Mouse (Mus musculus) cerebellum, adult (tissue): ENCODE results near the gene Arhgap45.

Experiments used
- ATAC-seq: cut with Nextera tagmentation; 2 replicates; pipeline ENCODE4 v1.9.2; 2017; ENCODE audit warnings: mild to moderate bottlenecking, moderate library complexity, mixed read lengths; ENCODE audit not compliant: insufficient number of reproducible peaks, low FRiP score, low TSS enrichment

Arhgap45 gene

DNA sequence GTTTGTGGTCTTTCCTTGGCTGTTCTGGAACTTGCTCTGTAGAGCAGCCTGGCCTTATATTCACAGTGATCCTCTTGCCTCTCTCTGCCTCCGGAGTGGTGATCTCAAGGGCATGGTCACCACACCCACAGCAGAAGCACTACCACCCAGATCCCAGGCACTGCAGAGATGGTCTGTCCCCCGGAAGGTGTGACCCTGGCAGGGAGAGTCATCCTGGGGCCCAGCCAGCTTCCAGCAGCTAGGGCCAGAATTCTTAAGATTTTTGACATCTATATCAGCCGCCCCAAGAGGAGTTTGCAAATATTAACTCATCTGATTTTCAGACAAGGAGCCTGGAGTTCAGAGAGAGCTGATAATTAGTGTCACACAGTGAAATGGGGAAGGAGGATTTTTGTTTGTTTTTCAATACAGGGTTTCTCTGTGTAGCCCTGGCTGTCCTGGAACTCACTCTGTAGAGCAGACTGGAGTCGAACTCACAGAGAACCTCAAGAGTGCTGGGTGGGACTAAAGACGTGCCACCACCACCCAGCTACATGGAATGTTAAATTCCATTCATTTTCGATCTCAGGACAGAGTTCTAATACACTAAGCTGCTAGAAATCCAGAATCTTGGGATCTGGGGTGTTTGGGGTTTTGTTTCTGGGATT lies 30.1 kb upstream of the Arhgap45 start:
- ATAC-seq: no peak

DNA sequence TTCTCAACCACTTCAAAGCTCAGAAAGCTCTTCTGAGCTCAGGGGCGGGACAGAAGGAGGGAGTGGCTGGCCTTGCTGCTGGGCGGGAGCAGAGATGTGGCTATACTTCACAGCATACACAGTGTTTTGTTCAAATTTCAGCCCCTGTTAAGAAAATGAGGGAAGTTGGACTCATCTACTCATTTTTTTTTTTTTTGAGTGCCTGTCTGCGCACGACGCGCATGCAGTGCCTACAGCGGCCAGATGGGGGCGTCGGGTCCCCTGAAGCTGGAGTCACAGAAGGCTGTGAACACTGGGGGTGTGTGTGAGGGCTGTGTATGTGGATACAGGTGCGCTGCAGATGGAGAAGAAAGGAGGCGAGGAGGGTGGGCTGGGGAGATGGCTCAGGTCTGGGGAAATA lies 29.5 kb upstream of the Arhgap45 start:
- no peak for ATAC-seq

DNA sequence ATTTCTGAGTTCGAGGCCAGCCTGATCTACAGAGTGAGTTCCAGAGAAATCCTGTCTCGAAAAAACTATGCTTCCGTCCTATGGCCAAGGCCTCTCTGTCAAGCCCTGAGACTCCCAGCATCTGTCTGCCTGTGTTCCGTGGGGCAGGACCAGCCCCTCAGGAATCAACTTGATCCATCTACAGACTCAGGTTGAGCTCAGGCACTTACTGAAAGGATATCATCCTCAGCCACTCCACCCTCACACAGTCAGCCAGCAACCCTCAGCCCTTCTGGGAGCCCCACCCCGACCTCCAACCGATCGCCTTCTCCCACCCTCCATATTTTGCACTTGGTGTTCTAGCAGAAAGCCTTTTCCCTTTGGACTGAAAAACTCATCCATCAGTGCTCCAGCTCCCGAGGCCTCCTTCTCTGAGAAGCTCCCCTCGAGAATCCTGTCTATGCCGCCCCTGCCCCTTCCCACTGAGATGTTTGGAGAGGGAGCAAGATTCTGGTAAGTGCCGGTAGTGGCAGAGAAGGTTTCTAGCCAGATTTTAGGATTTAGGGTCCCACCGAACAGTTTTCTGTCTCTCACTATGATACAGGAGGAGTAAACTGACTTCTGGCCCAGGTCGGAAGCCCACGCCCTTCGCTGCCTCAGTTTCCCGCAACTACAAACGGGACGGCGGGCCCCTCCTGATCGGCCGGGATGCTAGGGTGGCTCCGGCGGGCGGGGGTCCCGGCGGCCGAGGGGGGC lies 28.5 kb upstream of the Arhgap45 start:
- no peak for ATAC-seq

DNA sequence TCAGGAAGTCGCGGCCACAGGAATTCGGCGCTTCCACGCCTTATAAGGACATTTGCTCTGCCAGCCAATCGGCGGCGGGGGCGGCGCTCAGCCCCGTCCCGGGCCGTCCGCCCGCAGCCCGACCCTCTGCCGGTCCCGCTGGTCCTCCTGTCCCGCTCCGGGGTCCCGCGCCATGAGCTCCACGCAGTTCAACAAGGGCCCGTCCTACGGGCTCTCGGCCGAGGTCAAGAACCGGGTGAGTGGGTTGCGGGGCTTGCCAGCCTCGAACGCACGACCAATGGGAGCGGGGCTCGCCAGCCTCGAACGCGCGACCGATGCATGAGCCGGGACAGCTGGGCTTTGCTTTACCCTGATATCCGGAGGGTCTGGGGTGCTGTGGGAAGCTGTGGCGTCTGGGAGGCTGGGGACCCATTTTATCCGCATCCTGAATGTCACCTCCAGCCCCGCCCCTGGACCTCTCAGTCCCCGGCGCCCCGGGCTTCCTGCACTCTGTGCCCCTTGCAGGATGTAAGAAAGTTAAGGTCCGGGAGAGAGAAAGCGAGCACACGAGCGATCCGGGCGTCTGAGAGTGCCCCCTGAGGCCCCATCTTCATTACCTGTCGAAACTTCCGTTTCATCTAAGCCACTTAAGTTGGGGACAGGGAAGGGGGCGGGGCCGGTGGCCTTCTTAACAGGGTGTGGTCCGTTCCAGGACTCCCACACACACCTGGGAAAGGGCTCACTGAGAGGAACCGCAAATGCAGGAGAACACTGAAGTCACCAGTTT lies 27.8 kb upstream of the Arhgap45 start, which contains the start of gene Cnn2:
Gene Cnn2, plus strand, starts transcription at position 79 of the 766 bp plus-strand sequence.
- no peak for ATAC-seq

DNA sequence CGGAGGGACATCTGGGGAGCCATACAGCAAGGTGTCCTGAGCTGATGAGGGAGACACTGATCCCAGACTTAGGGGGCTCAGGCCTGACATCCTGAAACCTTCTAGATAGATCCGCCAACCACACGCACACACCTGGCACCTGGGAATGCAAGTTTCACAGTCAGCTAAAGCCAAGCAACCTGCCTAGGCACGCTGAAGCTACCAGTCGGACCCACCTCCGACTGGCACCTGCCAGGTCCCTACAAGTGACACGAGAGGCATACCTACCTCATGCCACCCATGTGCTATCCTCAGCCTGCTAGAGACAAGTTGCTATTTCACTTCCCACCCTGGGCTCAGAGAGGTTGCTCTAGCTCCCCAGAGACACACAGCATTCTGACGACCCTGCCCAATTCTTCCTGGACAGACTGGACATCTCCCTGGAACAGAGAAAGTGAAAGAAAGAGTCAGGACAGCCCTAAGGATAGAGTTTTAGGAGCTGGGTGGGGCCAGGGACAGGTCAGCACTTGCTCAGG lies 27.1 kb upstream of the Arhgap45 start:
- no peak for ATAC-seq

DNA sequence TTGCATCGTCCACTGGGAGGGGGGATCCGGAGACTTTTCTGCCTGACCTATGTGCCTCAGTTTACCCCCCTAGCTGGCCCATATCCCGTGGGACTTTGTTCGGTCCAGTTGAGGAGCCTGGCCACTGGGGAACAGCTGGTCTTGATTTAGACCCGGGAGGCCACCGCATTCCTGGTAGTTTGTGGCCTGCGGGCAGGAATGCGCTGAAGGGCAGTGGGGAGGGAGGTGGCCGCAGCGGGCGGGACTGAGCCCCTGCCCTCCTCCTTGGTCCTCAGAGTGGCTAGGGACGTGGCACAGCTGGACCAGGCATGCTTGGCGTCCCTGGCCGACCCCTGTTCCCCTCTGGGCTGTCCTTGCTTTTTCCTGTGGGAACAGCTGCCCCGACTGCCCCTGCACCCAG lies 26.6 kb upstream of the Arhgap45 start:
- ATAC-seq: no peak

DNA sequence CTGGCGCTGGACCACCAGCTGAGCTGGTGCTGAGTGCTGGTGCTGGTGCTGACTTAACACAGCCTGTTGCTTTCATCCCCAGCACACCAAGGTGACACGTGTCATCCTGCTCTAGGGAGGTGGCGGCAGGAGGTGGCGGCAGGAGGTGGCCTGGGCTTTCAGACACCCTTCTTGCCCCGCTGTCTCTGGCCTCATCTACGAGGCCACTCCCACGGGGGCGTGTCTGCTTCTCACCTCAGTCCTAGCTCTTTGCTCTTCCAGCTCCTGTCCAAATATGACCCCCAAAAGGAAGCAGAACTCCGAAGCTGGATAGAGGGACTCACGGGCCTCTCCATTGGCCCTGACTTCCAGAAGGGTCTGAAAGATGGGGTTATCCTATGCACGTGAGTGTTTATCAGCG lies 25.4 kb upstream of the Arhgap45 start:
- ATAC-seq: no peak

DNA sequence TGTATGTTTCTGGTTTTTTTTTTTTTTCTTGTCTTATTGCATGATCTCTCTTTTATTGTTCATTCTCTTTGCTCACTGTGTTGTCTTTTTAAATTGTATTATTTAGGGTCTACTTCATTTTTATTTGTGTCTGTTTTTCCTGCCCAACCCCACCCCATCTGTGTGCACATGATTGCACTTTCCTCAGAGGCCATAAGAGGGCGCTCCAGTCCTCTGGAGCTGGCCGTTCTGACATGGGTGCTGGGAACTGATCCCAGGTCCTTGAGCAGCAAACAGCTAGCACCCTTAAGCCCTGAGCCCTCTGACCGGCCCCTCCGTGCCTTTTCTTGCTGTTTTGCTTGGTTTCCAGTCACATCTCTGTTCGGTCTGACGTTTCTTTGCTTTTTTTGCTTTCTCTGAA lies 24.9 kb upstream of the Arhgap45 start:
- ATAC-seq: no peak

DNA sequence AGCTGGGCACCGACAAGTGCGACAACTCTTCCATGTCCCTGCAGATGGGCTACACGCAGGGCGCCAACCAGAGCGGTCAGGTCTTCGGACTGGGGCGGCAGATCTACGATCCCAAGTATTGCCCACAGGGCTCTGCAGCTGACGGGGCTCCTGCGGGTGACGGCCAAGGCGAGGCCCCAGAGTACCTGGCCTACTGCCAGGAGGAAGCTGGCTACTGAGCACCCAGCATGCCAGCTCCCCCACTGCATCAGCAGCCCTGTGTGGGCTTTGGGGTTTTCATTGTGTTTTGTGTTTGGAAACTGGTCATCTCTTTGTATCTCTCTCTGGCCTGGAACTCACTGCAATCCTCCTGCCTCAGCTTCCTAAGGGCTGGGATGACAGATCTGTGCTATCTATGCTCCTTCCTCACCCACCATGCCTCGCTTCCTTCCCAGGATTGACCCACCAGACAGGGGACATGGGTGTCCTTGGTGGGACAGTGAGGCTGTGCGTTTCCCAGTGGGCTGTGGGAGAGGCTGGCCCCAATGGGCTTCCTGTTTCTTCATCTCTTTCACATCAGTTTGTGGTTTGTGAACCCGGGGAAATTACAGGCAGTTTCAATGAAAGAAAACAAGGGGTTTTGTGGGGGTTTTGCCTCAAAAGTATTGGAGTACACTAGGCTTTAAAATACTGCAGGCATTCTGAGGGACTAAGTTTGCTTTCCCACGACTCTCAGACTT lies 21.9 kb upstream of the Arhgap45 start:
- ATAC-seq: no peak

DNA sequence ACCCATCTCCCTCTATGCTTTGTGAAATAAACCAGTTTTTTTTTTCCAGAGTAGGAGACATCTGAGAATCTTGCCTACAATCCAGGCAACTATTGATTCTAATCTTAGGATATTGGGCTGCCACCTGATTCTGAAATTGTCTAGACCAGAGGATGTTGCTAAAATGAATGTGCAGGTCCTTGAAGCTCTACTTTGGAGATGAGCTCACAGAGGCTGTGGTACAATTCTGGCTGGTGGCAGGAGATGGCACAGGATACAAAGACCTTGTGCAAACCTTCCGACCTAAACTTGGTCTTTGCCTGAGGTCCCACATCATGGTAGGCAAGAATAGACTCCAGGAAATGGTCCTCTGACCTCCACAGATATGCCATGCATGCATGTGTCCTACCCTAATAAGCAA lies 20.8 kb upstream of the Arhgap45 start:
- no peak for ATAC-seq

DNA sequence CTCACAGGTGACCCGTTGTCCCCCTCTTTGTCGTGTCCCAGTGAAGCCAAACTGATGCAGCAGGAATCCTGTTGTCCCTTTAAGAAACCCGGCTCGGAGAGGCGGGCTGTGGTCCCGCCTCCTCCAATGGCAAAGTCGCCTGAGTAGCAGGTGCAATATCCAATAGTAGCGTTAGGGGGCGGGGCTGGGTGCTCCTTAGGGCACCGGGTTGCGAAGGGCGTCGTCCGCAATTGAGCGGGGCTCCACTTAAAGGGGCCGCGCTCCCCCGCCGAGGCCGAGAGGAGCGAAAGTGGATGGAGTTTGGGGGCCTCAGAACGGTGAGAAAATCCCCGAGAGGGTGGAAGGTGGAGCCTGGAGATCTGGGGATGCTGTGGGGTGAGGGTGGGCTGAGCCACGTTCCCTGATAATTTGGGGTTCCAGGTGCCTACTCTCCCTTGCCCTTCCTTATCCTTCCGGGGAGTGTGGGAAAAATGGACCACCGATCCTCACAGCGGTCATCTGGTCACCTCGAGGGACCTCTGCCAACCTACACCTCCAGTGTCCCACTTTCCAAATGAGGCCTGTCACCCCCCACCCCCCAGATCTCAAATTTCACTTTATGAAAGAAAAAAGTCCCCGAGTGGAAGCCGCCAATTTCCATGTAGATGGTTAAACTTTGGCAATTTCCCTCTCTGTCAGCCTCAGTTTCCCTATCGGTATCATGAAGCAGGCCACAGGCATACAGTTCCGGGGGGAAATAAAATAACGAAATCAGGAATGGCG lies 20.0 kb upstream of the Arhgap45 start, which contains the start of gene Abca7:
Gene Abca7, plus strand, starts transcription at position 223 of the 762 bp plus-strand sequence.
- peak; percentile 89 for ATAC-seq

DNA sequence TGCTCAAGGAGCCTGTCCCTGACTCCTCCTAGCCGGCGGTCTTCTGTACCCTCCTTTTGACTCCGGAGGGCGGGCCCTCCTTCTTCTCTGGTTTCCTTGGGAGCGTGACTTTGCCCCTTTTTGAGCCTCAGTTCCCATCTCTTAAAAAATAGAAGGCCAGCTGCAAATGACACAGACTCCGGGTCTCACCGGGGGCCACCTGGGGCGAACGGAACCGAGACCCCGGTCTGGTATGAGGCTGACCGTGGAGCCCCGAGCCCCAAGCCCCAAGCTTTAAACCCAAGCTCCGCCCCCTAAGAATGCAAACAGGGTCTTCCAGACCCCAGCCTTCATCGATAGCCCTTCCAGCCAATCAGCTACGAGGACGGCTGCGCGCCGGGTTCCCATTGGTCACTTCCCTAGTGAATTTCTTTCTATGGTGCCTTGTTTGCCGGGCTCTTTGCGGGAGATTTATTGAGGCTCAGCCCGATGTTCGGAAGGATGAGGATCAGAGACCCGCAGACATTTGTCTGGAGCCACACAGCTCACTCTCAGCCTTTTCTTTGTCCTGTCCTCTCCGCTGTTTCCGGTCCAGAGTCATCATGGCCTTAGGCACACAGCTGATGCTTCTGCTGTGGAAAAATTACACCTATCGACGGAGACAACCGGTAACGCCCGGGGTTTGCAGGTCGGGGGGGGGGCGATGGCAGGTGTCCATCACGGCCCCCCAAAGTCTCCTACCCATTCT lies 19.3 kb upstream of the Arhgap45 start:
- ATAC-seq: peak; percentile 63; the same call in 1 of the 2 replicates

DNA sequence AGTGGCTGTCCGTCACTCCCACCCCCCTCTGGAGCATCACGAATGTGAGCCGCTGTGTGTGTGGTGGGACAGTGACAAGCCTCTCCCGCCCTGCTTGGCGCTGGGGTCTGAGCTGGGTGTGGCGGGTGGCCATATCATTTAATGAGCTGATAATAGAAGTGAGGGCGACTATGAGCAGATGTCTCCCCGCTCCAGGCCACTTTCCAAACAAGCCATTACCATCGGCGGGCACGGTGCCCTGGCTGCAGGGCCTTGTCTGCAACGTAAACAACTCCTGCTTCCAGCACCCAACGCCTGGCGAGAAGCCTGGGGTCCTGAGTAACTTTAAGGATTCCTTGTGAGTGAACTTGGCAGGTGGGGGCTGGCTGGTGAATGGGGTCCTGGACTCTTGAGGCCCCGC lies 18.6 kb upstream of the Arhgap45 start:
- no peak for ATAC-seq

DNA sequence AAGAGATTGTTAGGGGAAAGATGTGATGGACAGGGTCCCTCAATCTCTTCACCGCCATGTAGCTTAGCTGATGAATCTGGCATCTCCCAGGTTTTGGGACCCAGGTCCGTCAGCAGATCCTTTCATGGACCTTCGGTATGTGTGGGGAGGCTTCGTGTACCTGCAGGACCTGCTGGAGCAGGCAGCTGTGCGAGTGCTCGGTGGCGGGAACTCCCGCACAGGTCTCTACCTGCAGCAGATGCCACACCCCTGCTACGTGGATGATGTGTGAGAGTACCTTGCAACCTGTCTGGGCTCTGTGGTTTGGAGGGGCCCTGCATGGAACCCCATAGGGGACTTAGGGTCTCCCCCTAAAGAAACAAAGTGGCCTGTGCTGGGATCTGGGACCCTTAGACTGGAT lies 14.5 kb upstream of the Arhgap45 start:
- no peak for ATAC-seq

DNA sequence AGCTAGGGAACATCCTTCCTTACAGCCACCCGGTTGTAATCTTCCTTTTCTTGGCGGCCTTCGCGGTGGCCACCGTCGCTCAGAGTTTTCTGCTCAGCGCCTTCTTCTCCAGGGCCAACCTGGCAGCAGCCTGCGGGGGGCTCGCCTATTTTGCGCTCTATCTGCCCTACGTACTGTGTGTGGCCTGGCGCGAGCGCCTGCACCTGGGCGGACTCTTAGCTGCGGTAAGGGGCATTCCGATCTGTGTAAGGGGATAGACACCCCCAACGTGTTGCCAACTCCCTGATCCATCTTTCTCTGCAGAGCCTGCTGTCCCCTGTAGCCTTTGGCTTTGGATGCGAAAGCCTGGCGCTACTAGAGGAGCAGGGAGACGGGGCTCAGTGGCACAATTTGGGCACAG lies 13.6 kb upstream of the Arhgap45 start:
- no peak for ATAC-seq

DNA sequence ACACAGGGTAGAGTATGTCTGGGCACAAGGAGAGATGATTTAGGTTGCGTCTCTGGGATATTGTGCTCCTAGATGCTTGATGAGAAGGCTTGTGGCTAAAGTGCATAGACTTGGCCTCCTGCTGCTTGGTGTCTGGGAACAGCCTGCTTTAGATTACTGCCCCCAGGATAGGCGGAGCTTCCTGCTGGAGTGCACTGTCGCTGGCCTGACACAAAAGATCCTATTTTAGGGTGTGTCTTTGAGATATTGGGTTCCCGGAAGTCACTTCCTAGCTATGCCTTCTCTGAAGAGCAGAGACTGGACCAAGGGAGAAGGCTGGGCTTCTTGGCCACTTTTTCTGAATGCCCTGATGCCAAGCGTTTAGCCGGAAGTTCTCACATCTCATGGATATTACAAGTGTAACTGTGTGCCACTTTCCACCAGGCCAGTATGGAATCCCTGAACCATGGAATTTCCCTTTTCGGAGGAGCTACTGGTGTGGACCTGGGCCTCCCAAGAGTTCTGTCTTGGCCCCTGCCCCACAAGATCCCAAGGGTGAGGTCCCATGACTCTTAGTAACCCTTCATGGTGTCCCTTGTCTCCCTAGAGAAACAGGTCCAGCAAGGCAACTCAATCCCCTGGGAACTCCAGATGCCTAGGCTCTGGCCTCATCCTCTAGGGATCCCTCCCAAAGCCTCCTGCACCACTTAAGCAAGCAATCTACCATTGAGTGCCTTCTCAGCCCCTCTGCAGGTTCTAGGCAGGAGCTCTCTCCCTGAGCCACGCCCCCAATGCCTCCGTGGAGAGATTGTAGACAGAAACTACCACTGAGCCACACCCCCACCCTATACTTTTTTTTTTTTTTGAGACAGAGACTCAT lies 12.8 kb upstream of the Arhgap45 start:
- no peak for ATAC-seq

DNA sequence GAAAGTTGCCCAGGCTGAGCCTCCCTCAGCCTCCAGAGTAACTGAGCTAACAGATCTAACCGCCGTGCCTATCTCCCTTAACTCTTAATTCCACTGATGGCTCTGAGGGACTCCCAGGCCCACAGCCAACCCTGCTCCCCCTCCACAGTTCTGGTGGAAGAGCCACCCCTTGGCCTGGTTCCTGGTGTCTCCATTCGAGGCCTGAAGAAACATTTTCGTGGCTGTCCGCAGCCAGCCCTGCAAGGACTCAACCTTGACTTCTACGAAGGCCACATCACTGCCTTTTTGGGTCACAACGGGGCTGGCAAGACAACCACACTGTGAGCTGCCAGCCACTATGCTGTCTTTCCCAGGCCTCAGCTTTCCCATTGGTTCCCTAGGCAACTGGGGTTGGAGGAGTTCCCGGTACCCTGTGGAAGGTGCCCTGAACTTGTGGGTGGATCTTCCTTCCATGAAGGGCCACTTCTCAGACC lies 12.2 kb upstream of the Arhgap45 start:
- ATAC-seq: no peak

DNA sequence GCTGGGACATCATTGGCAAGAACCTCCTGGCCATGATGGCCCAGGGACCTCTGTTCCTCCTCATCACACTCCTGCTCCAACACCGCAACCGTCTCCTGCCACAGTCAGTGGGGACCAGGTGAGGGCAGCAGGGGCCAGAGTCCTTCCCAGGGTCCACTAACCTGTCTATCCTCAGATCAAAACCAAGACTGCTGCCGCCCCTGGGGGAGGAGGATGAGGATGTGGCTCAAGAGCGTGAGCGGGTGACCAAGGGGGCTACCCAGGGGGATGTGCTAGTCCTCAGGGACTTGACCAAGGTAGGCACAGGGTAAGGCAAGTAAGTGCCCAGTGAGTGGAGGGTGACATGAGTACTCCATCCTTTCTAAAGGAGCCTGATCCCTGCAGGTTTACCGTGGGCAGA lies 4.7 kb upstream of the Arhgap45 start:
- ATAC-seq: no peak
